Mouse (Mus musculus) frontal cortex, adult 2 months (tissue): ENCODE measurements at regions not wholly inside any gene's neighbourhood (a gene's known extent, or its start where the extent isn't known, plus 50 kb on each side); places are given as distances from the start of the nearest gene placed in this dataset.
"Not testable (repeated sequence)": the region's sequence is repeated elsewhere in the genome, so short reads cannot be mapped to it uniquely, and the experiment has no call there.

Experiments
- DNase-seq, 2 experiments: peaks; one replicate each; pipeline ENCODE4 v3.0.0; 2022; ENCODE audit warnings: low spot score in 1 of 2; ENCODE audit errors: extremely low spot score in 1 of 2

- DNase-seq: peak; percentile 17 to 69
Observed at GRCm38 (mm10) chr1:124517543-124518171, 472.3 kb upstream of the Dpp10 start.

- DNase-seq: peak in 1 of 2 experiments; percentile 34
Observed at GRCm38 (mm10) chr1:124510492-124510891, 465.1 kb upstream of the Dpp10 start.

- DNase-seq: no peak
Observed at GRCm38 (mm10) chr1:124488456-124488855, 443.1 kb upstream of the Dpp10 start.

- no peak for DNase-seq
Observed at GRCm38 (mm10) chr1:124487965-124488364, 442.6 kb upstream of the Dpp10 start.

- DNase-seq: peak in 1 of 2 experiments; percentile 27
Observed at GRCm38 (mm10) chr1:124450128-124450527, 404.8 kb upstream of the Dpp10 start.

GRCm38 (mm10) chr1:124439526-124439925 lies 394.2 kb upstream of the Dpp10 start:
- peak in 1 of 2 experiments; percentile 20 for DNase-seq

GRCm38 (mm10) chr1:124435850-124436249 lies 390.5 kb upstream of the Dpp10 start:
- DNase-seq: no peak

- DNase-seq: no peak
Observed at GRCm38 (mm10) chr1:124429583-124429982, 384.2 kb upstream of the Dpp10 start.

- peak in 1 of 2 experiments; percentile 23 for DNase-seq
Observed at GRCm38 (mm10) chr1:124416762-124417161, 371.4 kb upstream of the Dpp10 start.

GRCm38 (mm10) chr1:124410236-124410635 lies 364.9 kb upstream of the Dpp10 start:
- DNase-seq: no peak

GRCm38 (mm10) chr1:124409781-124410180 lies 364.4 kb upstream of the Dpp10 start:
- DNase-seq: peak in 1 of 2 experiments; percentile 4

- peak in 1 of 2 experiments; percentile 15 for DNase-seq
Observed at GRCm38 (mm10) chr1:124369604-124370003, 324.2 kb upstream of the Dpp10 start.

GRCm38 (mm10) chr1:124348491-124348890 lies 303.1 kb upstream of the Dpp10 start:
- DNase-seq: not testable (repeated sequence)

- peak in 1 of 2 experiments; percentile 26 for DNase-seq
Observed at GRCm38 (mm10) chr1:124339444-124339843, 294.1 kb upstream of the Dpp10 start.

- no peak for DNase-seq
Observed at GRCm38 (mm10) chr1:124338648-124339047, 293.3 kb upstream of the Dpp10 start.

GRCm38 (mm10) chr1:124332294-124332693 lies 286.9 kb upstream of the Dpp10 start:
- peak; percentile 9 to 19 for DNase-seq
